Mouse (Mus musculus) testis, adult 2 months (tissue): ENCODE data around the gene Guk1. TPM values are rescaled to one million over a fixed set of nuclear protein-coding genes. Genes with fewer than 3 reads are reported as not detected.

Experiments
- H3K27ac ChIP-seq: fragments of 200-500 bp; 2 replicates; pipeline ENCODE4 v1.5.1; 2012; ENCODE audit warnings: low read depth, low read length; ENCODE audit not compliant: control insufficient read depth, insufficient read depth
- H3K27me3 ChIP-seq: fragments of 200-500 bp; 2 replicates; pipeline ENCODE4 v1.6.1; 2012; ENCODE audit warnings: mild to moderate bottlenecking, low read length, moderate library complexity; ENCODE audit not compliant: control insufficient read depth, insufficient read depth
- H3K36me3 ChIP-seq: fragments of 200-500 bp; 2 replicates; pipeline ENCODE4 v1.6.1; 2012; ENCODE audit warnings: mild to moderate bottlenecking, low read length; ENCODE audit not compliant: control insufficient read depth, insufficient read depth
- H3K4me1 ChIP-seq: fragments of 200-500 bp; 2 replicates; pipeline ENCODE4 v1.6.1; 2012; ENCODE audit warnings: low read length; ENCODE audit not compliant: control insufficient read depth, insufficient read depth
- H3K4me3 ChIP-seq: fragments of 200-500 bp; 2 replicates; pipeline ENCODE4 v1.5.1; 2012; ENCODE audit warnings: low read depth, mild to moderate bottlenecking, low read length, moderate library complexity, mixed read lengths; ENCODE audit not compliant: control insufficient read depth
- CTCF ChIP-seq: fragments of 200-500 bp; IDR thresholded peaks from 2 replicates; pipeline ENCODE4 v1.5.1; 2012; ENCODE audit warnings: low read depth, mild to moderate bottlenecking, inconsistent platforms, low read length, moderate library complexity; ENCODE audit not compliant: control insufficient read depth, insufficient read depth, insufficient replicate concordance
- POLR2A ChIP-seq: fragments of 200-500 bp; IDR thresholded peaks from 2 replicates; pipeline ENCODE4 v1.6.1; 2012; ENCODE audit warnings: low read depth, mild to moderate bottlenecking, inconsistent platforms, low read length, moderate library complexity; ENCODE audit not compliant: control insufficient read depth
- polyA plus RNA-seq: library from polyadenylated mRNA; depleted of rRNA; stranded (reverse); fragments of >200 nt; gene quantifications from 2 replicates; pipeline ENCODE4 v1.2.3, GENCODE M21; 2012

Gene Guk1
- polyA plus RNA-seq, 1 experiment: 168 TPM

DNA sequence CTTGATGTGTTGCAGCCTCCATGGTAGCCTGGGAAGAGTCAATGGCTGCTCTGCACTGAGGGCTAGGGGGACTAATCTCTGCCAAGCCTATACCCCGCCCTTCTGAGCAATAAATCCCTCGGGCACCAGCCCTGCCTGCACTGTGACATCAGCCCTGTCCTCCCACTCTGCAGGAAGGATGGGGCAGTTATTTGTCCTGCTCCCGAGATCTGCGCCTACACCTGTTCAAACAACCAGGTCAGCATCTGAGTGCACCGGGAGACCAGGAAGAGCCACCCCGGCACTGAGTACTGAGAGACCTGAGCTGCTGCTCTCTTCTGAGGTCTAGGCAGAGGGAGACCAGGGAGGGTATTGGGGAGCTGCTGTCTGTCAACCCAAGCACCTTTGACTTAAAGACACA, 4.3 kb downstream of the Guk1 start:
- H3K4me3 ChIP-seq: peak overlapping the region; percentile 12; the same call in 1 of the 2 replicates
- TF ChIP-seq CTCF: no peak
- no peak for TF ChIP-seq POLR2A

DNA sequence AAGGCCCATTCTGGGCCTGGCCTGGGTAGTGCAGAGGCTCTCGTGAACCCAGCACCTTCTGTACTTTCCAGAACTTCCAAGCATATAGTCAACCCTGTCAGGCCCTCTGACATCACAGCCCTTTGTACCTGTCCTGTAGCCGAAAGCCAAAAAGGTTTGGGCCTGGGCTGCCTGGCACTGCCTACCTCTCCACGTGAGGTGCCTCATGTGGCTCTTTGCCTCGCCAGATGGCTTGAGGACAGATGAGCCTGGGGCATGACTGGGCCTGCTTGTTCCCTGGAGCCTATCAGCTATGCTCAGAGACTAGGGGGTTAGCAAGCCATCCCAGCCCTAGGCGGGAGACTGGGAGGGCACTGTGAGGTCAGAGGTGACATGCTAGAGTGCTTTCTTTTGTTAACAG, 6.5 kb downstream of the Guk1 start:
- TF ChIP-seq POLR2A: 0 out of 2 replicates have a peak, but pooled peaks have one; percentile 23
- TF ChIP-seq CTCF: no peak
- Histone ChIP-seq H3K4me1 (no peaks in the 10 kb centered on the region; the same call in 1 of the 2 replicates), H3K36me3 (no peaks in the 10 kb centered on the region; the same call in 1 of the 2 replicates), H3K27me3 (no peaks in the 10 kb centered on the region), H3K4me3 (no peak overlapping the region), H3K27ac (no peak overlapping the region)

More for the DNA sequence above, 4.3 kb downstream of the Guk1 start:
- Histone ChIP-seq H3K36me3 (no peaks in the 10 kb centered on the region; the same call in 1 of the 2 replicates), H3K27me3 (no peaks in the 10 kb centered on the region), H3K4me1 (no peaks in the 10 kb centered on the region; the same call in 1 of the 2 replicates), H3K27ac (no peak overlapping the region)

GRCm38 (mm10) chr11:59183821-59184220, 8.2 kb downstream of the Guk1 start:
- no peaks in the 10 kb centered on the region for H3K27me3 ChIP-seq
- H3K27ac ChIP-seq: peak overlapping the region; percentile 50
- H3K4me3 ChIP-seq: no peak overlapping the region
- no peak for TF ChIP-seq POLR2A
- TF ChIP-seq CTCF: peak; percentile 51; the same call in 1 of the 2 replicates
- no peaks in the 10 kb centered on the region; the same call in 1 of the 2 replicates for H3K4me1 ChIP-seq
- H3K36me3 ChIP-seq: no peaks in the 10 kb centered on the region; the same call in 1 of the 2 replicates

DNA sequence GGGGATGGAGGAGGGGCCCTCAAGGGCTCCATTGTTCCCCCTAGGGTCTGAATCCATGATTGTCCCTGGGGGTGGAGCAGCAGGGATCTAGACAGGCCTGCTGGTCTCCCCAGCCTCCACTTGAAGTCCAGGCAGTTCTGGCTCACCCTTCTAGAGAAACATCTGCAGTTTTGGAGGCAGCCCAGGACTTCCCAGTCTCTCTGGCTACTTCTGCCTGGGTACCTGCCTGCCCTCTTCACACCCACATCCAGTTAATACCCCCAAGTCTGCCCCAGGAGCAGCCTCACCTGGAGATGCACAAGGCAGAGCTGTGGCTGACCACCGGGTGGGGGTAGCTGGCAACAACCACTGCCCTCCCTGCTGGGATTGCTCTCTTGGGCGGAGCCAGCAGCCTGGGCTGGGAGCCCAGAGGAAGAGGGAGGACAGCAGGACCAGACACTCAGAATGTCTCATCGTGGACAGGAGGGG, 9.1 kb downstream of the Guk1 start, which contains the start of gene Gjc2:
Gjc2 (minus strand) TSS at position 350 of the 468 bp plus-strand sequence.
- no peak for TF ChIP-seq CTCF
- no peak for TF ChIP-seq POLR2A
- Histone ChIP-seq H3K4me3 (no peak within 1 kb of the TSS), H3K36me3 (no peaks in the 10 kb centered on the region; the same call in 1 of the 2 replicates), H3K27ac (peak within 1 kb of the TSS; percentile 50), H3K27me3 (no peaks in the 10 kb centered on the region), H3K4me1 (no peaks in the 10 kb centered on the region; the same call in 1 of the 2 replicates)

DNA sequence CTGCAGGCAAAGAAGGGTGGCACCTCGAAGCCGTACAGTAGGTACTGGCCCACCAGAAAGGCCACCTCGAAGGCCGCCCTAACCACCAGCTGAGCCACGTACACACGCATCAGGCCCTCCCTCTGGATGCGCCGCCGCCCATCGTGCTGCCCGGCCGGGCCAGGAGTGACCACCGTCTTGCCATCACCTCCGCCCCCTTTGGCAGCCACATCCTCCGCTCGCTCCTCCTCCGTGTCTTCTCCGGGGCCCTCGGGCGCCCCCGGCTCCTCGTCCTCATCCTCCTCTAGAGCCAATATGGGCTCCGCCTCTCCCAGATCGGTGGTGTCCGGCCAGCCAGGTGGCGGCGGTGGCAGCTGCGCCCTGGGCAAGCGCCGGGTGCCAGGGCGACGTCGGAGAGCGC, 15.1 kb downstream of the Guk1 start:
- Histone ChIP-seq H3K27me3 (no peaks in the 10 kb centered on the region), H3K36me3 (no peaks in the 10 kb centered on the region), H3K4me1 (peaks cover 7% of the 10 kb centered on the region), H3K27ac (no peak overlapping the region), H3K4me3 (peak overlapping the region; percentile 25)
- TF ChIP-seq POLR2A (no peak), CTCF (no peak)

GRCm38 (mm10) chr11:59176475-59176874, 15.5 kb downstream of the Guk1 start:
- Histone ChIP-seq H3K36me3 (no peaks in the 10 kb centered on the region), H3K27me3 (no peaks in the 10 kb centered on the region), H3K27ac (no peak overlapping the region), H3K4me1 (peaks cover 7% of the 10 kb centered on the region), H3K4me3 (peak overlapping the region; percentile 25)
- peak; percentile 53 for TF ChIP-seq POLR2A
- no peak for TF ChIP-seq CTCF

DNA sequence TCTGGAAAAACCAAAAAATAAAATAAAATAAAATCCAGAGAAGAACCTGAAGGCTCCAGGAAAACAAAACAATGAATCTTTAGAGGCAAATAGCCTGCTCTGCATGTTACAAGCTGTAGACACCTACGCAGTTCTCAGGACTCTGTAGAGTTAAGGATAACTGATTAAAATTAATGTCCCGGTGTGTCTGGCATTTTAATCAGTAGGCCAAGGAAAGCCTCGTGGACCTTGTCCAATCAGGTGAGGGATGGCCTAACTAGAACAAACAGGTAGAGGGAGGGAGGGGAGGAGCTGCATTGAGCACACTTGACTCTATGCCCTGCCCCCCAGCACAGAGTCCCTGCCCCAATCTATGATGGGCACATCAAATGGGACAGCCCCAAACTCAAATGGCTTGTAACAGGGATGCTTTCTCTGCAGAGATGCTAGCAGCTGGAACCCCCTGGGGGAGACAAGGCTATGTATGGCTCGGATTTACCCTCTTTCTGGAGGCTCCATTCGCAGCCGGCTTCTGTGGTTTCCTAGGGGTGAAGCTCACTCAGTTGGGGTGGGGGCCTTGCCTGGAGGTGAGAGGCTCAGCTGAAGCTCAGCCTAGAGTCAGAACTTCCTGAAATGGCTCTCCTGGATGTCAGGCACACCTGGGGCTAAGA, 17.7 kb downstream of the Guk1 start:
- Histone ChIP-seq H3K36me3 (no peaks in the 10 kb centered on the region), H3K4me3 (no peak overlapping the region), H3K4me1 (peaks cover 7% of the 10 kb centered on the region), H3K27ac (no peak overlapping the region), H3K27me3 (no peaks in the 10 kb centered on the region)
- TF ChIP-seq POLR2A (no peak), CTCF (no peak)
